Mouse (Mus musculus) megakaryocyte, embryonic 14.5 days (primary cell): Measurements from ENCODE around the gene Nfrkb. TPM values are rescaled to one million over a fixed set of nuclear protein-coding genes. Genes with fewer than 3 reads are reported as not detected.

Experiments
- H3K27me3 ChIP-seq: replicated peaks from 2 replicates; pipeline ENCODE3; 2012; ENCODE audit warnings: inconsistent platforms
- H3K36me3 ChIP-seq: replicated peaks from 2 replicates; pipeline ENCODE3; 2012; ENCODE audit warnings: low read length, inconsistent platforms, mixed read lengths
- H3K4me1 ChIP-seq: 2 replicates; pipeline ENCODE4 v1.6.1; 2012; ENCODE audit warnings: inconsistent platforms
- H3K4me3 ChIP-seq: replicated peaks from 2 replicates; pipeline ENCODE3; 2012; ENCODE audit warnings: moderate library complexity, mild to moderate bottlenecking, inconsistent platforms
- H3K9me3 ChIP-seq: 2 replicates; pipeline ENCODE4 v1.6.1; 2012; ENCODE audit warnings: inconsistent platforms
- FLI1 ChIP-seq: IDR thresholded peaks from 2 replicates; pipeline ENCODE4 v1.6.1; 2012; ENCODE audit warnings: low read length, inconsistent platforms, mixed read lengths
- GATA1 ChIP-seq: IDR thresholded peaks from 3 replicates; pipeline ENCODE4 v1.6.1; 2012; ENCODE audit warnings: mixed read lengths, low read length, inconsistent platforms, borderline replicate concordance
- polyA plus RNA-seq: library from polyadenylated mRNA; stranded (reverse); fragments of >175 nt; gene quantifications from 2 replicates; pipeline ENCODE4 v1.2.3, GENCODE M21; 2012; ENCODE audit warnings: low replicate concordance; ENCODE audit not compliant: insufficient read depth

Gene Nfrkb
- polyA plus RNA-seq, 1 experiment: 5.4 TPM

DNA sequence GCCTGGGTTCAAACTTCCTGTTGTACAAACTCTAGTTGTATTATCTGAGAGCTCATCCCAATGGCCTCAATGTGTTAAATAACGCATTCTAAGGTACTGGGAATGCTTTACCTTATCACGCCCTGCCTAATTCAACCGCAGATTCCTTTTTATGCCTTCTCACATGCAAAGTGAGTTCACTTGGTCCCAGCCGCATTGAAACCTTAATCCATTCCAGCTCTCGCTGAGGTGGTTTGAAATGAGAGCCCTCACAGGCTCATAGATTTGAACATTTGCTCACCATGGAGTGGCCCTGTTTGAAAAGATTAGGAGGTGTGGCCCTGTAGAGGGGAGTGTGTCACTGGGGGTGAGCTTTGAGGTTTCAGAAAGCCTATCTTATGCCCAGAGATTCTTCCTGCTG lies 54.4 kb downstream of the Nfrkb start:
- Histone ChIP-seq H3K4me3 (no peak overlapping the region), H3K9me3 (0 out of 2 replicates have a peak, but pooled peaks cover 6% of the 10 kb centered on the region), H3K4me1 (no peaks in the 10 kb centered on the region), H3K27me3 (peaks cover 2% of the 10 kb centered on the region), H3K36me3 (no peaks in the 10 kb centered on the region)
- TF ChIP-seq FLI1: no peak
- no peak for TF ChIP-seq GATA1

GRCm38 (mm10) chr9:31441487-31441886 lies 55.5 kb downstream of the Nfrkb start:
- H3K9me3 ChIP-seq: 0 out of 2 replicates have a peak, but pooled peaks cover 6% of the 10 kb centered on the region
- peaks cover 2% of the 10 kb centered on the region for H3K27me3 ChIP-seq
- H3K36me3 ChIP-seq: no peaks in the 10 kb centered on the region
- no peak overlapping the region for H3K4me3 ChIP-seq
- H3K4me1 ChIP-seq: 0 out of 2 replicates have a peak, but pooled peaks cover 3% of the 10 kb centered on the region
- no peak for TF ChIP-seq FLI1

GRCm38 (mm10) chr9:31444236-31444635 lies 58.2 kb downstream of the Nfrkb start:
- Histone ChIP-seq H3K4me1 (peaks cover 3% of the 10 kb centered on the region; the same call in 1 of the 2 replicates), H3K9me3 (0 out of 2 replicates have a peak, but pooled peaks cover 6% of the 10 kb centered on the region), H3K27me3 (no peaks in the 10 kb centered on the region), H3K36me3 (no peaks in the 10 kb centered on the region), H3K4me3 (no peak overlapping the region)
- TF ChIP-seq FLI1 (no peak), GATA1 (no peak)

GRCm38 (mm10) chr9:31449145-31449772 lies 63.3 kb downstream of the Nfrkb start:
- H3K4me3 ChIP-seq: no peak overlapping the region
- TF ChIP-seq FLI1 (no peak), GATA1 (no peak)
- H3K36me3 ChIP-seq: no peaks in the 10 kb centered on the region
- H3K4me1 ChIP-seq: peaks cover 3% of the 10 kb centered on the region; the same call in 1 of the 2 replicates
- peaks cover 4% of the 10 kb centered on the region for H3K27me3 ChIP-seq
- H3K9me3 ChIP-seq: no peaks in the 10 kb centered on the region

- no peaks in the 10 kb centered on the region for H3K36me3 ChIP-seq
- no peak for TF ChIP-seq FLI1
- TF ChIP-seq GATA1: no peak
Measured at GRCm38 (mm10) chr9:31452166-31452565, 66.2 kb downstream of the Nfrkb start.

DNA sequence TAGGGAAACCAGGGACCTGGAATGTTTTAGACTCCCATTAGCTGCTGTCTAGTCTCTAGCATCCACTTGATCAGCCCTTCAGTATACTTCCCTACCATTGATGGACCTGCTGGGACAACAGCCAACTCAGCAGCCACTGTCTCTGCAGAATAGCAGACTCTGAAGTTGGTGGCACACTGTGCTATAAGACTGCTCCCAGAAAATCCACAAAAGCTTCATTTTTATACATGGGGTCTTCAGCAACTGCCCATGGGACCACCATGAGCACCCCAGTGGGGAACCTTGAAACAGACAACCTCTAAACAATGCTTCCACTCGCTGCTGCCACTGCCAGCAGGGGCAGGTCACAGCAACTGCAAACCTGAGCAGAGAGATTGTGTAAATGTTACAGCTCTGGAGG lies 68.4 kb downstream of the Nfrkb start:
- no peaks in the 10 kb centered on the region for H3K4me1 ChIP-seq
- H3K4me3 ChIP-seq: no peak overlapping the region
- H3K27me3 ChIP-seq: peaks cover 6% of the 10 kb centered on the region
- no peak for TF ChIP-seq FLI1
- TF ChIP-seq GATA1: no peak
- no peaks in the 10 kb centered on the region for H3K36me3 ChIP-seq
- H3K9me3 ChIP-seq: no peaks in the 10 kb centered on the region

More at GRCm38 (mm10) chr9:31452166-31452565, 66.2 kb downstream of the Nfrkb start:
- no peaks in the 10 kb centered on the region for H3K9me3 ChIP-seq
- no peaks in the 10 kb centered on the region for H3K4me1 ChIP-seq
- H3K27me3 ChIP-seq: peaks cover 4% of the 10 kb centered on the region
- no peak overlapping the region for H3K4me3 ChIP-seq

DNA sequence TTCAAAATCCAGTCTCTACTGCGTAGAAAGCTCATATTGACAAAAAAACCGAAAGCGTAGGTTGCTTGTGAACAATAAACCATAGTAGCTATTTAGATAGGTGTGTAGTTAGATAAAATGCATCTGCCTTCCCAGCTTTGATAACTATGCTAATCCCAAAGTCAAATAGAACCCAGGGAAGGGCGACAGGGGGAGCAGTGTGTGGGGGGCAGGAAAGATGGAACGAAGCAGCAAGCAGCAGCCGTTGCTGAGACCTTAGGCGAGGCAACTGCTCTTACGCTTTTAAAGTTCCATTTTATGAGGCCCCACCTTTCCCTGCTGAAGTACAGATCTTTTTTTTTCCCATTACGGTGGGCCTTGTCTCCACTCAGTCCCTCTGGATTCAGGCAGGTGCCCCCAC lies 77.2 kb downstream of the Nfrkb start:
- Histone ChIP-seq H3K36me3 (no peaks in the 10 kb centered on the region), H3K4me3 (no peak overlapping the region), H3K9me3 (no peaks in the 10 kb centered on the region), H3K4me1 (no peaks in the 10 kb centered on the region), H3K27me3 (peaks cover 28% of the 10 kb centered on the region)
- TF ChIP-seq FLI1: no peak
- no peak for TF ChIP-seq GATA1

DNA sequence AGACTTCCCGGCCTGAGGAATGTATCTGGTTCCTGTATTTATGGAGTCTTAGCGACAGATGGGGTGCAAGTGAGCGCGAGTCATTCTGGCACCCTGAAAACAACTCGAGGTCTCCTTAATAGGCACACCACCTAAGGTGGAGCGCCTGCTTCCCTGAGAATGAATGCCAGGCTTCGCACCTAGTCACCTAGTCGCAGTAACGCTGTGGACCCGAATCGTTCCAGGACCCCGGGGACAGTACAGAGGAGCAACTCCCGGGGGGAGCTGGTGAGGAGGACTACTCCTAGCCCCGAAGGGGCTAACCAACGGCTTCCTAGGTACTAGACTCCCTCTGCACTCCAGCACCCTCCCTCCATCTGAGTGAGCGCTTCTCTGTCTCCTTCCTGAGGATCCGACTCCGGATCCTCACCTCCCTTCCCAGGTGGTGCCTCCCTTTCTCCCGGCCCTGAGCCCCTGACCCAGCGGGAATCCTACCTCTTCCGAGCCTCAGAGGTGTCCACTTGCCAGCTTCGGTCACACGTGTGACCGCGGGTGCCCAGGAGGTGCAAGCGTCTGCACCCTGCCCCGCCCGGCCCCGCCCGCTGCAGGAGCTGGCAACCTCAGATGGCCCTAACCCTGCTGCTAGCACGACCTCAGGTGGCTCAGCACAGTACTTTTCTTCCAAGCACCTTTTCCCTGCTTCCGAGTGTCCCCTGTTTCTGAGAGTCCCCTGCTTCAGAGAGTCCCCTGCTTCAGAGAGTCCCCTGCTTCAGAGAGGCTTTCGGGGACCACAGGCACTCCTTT lies 77.9 kb downstream of the Nfrkb start, which contains the start of gene Tmem45b:
Gene Tmem45b (minus strand): TSS at position 771 of the 783 bp plus-strand sequence.
- no peaks in the 10 kb centered on the region for H3K9me3 ChIP-seq
- no peak for TF ChIP-seq GATA1
- TF ChIP-seq FLI1: no peak
- no peaks in the 10 kb centered on the region for H3K36me3 ChIP-seq
- H3K27me3 ChIP-seq: peaks cover 28% of the 10 kb centered on the region
- H3K4me1 ChIP-seq: no peaks in the 10 kb centered on the region
- H3K4me3 ChIP-seq: no peak within 1 kb of the TSS

Other genes starting within 250 kb of the Nfrkb start
- 4.7 TPM in 1 of 2 replicates, not detected in the other for gene Aplp2, start 174.4 kb upstream of the Nfrkb start, polyA plus RNA-seq
- 0.40 and 0.84 TPM in 2 replicates for gene Prdm10, start 105.7 kb upstream of the Nfrkb start, polyA plus RNA-seq
- not detected in 2 replicates for gene Tmem45b, start 78.3 kb downstream of the Nfrkb start, polyA plus RNA-seq